Mouse (Mus musculus) megakaryocyte, embryonic 14.5 days (primary cell): ENCODE data around the gene Lypd6b. TPM values are rescaled to one million over a fixed set of nuclear protein-coding genes. Genes with fewer than 3 reads are reported as not detected.

Experiments used
- H3K27me3 ChIP-seq: replicated peaks from 2 replicates; pipeline ENCODE3; 2012; ENCODE audit warnings: inconsistent platforms
- H3K36me3 ChIP-seq: replicated peaks from 2 replicates; pipeline ENCODE3; 2012; ENCODE audit warnings: low read length, inconsistent platforms, mixed read lengths
- H3K4me1 ChIP-seq: 2 replicates; pipeline ENCODE4 v1.6.1; 2012; ENCODE audit warnings: inconsistent platforms
- H3K4me3 ChIP-seq: replicated peaks from 2 replicates; pipeline ENCODE3; 2012; ENCODE audit warnings: moderate library complexity, mild to moderate bottlenecking, inconsistent platforms
- H3K9me3 ChIP-seq: 2 replicates; pipeline ENCODE4 v1.6.1; 2012; ENCODE audit warnings: inconsistent platforms
- FLI1 ChIP-seq: IDR thresholded peaks from 2 replicates; pipeline ENCODE4 v1.6.1; 2012; ENCODE audit warnings: low read length, inconsistent platforms, mixed read lengths
- GATA1 ChIP-seq: IDR thresholded peaks from 3 replicates; pipeline ENCODE4 v1.6.1; 2012; ENCODE audit warnings: mixed read lengths, low read length, inconsistent platforms, borderline replicate concordance
- polyA plus RNA-seq: library from polyadenylated mRNA; stranded (reverse); fragments of >175 nt; gene quantifications from 2 replicates; pipeline ENCODE4 v1.2.3, GENCODE M21; 2012; ENCODE audit warnings: low replicate concordance; ENCODE audit not compliant: insufficient read depth

The Lypd6b gene
- polyA plus RNA-seq, 1 experiment, result not detected

- peaks cover 1% of the 10 kb centered on the region for H3K27me3 ChIP-seq
- H3K9me3 ChIP-seq, result no peaks in the 10 kb centered on the region
- TF ChIP-seq FLI1 (no peak), GATA1 (no peak)
- H3K4me1 ChIP-seq, result no peaks in the 10 kb centered on the region
- H3K36me3 ChIP-seq, result no peaks in the 10 kb centered on the region
- H3K4me3 ChIP-seq, result no peak overlapping the region
These were observed 73.6 kb downstream of the Lypd6b start for GRCm38 (mm10) chr2:49860969-49861592.

- peaks cover 1% of the 10 kb centered on the region for H3K27me3 ChIP-seq
- no peak overlapping the region for H3K4me3 ChIP-seq
- TF ChIP-seq GATA1, result no peak
- no peak for TF ChIP-seq FLI1
- H3K4me1 ChIP-seq, result no peaks in the 10 kb centered on the region
- H3K36me3 ChIP-seq, result no peaks in the 10 kb centered on the region
- H3K9me3 ChIP-seq, result no peaks in the 10 kb centered on the region
These were observed 74.2 kb downstream of the Lypd6b start for GRCm38 (mm10) chr2:49861658-49862057.

GRCm38 (mm10) chr2:49868116-49868858 is 80.8 kb downstream of the Lypd6b start:
- TF ChIP-seq FLI1 (no peak), GATA1 (no peak)
- Histone ChIP-seq H3K27me3 (no peaks in the 10 kb centered on the region), H3K4me1 (peaks cover 14% of the 10 kb centered on the region), H3K36me3 (no peaks in the 10 kb centered on the region), H3K9me3 (no peaks in the 10 kb centered on the region), H3K4me3 (no peak overlapping the region)

GRCm38 (mm10) chr2:49869044-49869443 is 81.6 kb downstream of the Lypd6b start:
- no peaks in the 10 kb centered on the region for H3K36me3 ChIP-seq
- no peak overlapping the region for H3K4me3 ChIP-seq
- H3K9me3 ChIP-seq, result no peaks in the 10 kb centered on the region
- peaks cover 14% of the 10 kb centered on the region for H3K4me1 ChIP-seq
- no peak for TF ChIP-seq GATA1
- no peak for TF ChIP-seq FLI1
- H3K27me3 ChIP-seq, result no peaks in the 10 kb centered on the region

- Histone ChIP-seq H3K9me3 (no peaks in the 10 kb centered on the region), H3K36me3 (no peaks in the 10 kb centered on the region), H3K27me3 (no peaks in the 10 kb centered on the region), H3K4me3 (peak overlapping the region; percentile 47), H3K4me1 (peaks cover 14% of the 10 kb centered on the region)
- TF ChIP-seq FLI1, result no peak
- TF ChIP-seq GATA1, result no peak
These were observed 82.5 kb downstream of the Lypd6b start for GRCm38 (mm10) chr2:49869782-49870514.

GRCm38 (mm10) chr2:49871012-49871411 is 83.5 kb downstream of the Lypd6b start:
- no peaks in the 10 kb centered on the region for H3K27me3 ChIP-seq
- no peaks in the 10 kb centered on the region for H3K36me3 ChIP-seq
- peaks cover 3% of the 10 kb centered on the region; the same call in 1 of the 2 replicates for H3K9me3 ChIP-seq
- TF ChIP-seq FLI1 (no peak), GATA1 (no peak)
- H3K4me3 ChIP-seq, result no peak overlapping the region
- H3K4me1 ChIP-seq, result peaks cover 14% of the 10 kb centered on the region

GRCm38 (mm10) chr2:49880507-49880906 is 93.0 kb downstream of the Lypd6b start:
- H3K36me3 ChIP-seq, result no peaks in the 10 kb centered on the region
- no peaks in the 10 kb centered on the region for H3K27me3 ChIP-seq
- H3K9me3 ChIP-seq, result peaks cover 3% of the 10 kb centered on the region; the same call in 1 of the 2 replicates
- no peak overlapping the region for H3K4me3 ChIP-seq
- peaks cover 40% of the 10 kb centered on the region for H3K4me1 ChIP-seq
- TF ChIP-seq GATA1, result no peak
- TF ChIP-seq FLI1, result no peak

- Histone ChIP-seq H3K4me1 (peaks cover 40% of the 10 kb centered on the region), H3K4me3 (no peak overlapping the region), H3K9me3 (no peaks in the 10 kb centered on the region), H3K27me3 (no peaks in the 10 kb centered on the region), H3K36me3 (no peaks in the 10 kb centered on the region)
- TF ChIP-seq FLI1 (no peak), GATA1 (no peak)
These were observed 93.5 kb downstream of the Lypd6b start for GRCm38 (mm10) chr2:49881002-49881401.

- H3K9me3 ChIP-seq, result no peaks in the 10 kb centered on the region
- H3K27me3 ChIP-seq, result no peaks in the 10 kb centered on the region
- H3K36me3 ChIP-seq, result no peaks in the 10 kb centered on the region
- TF ChIP-seq GATA1 (no peak), FLI1 (no peak)
- peaks cover 33% of the 10 kb centered on the region for H3K4me1 ChIP-seq
- H3K4me3 ChIP-seq, result no peak overlapping the region
These were observed 95.0 kb downstream of the Lypd6b start for GRCm38 (mm10) chr2:49882461-49882860.

GRCm38 (mm10) chr2:49883990-49884389 is 96.5 kb downstream of the Lypd6b start:
- H3K4me1 ChIP-seq, result peaks cover 33% of the 10 kb centered on the region
- peaks cover 2% of the 10 kb centered on the region for H3K27me3 ChIP-seq
- H3K9me3 ChIP-seq, result no peaks in the 10 kb centered on the region
- TF ChIP-seq GATA1 (no peak), FLI1 (no peak)
- H3K4me3 ChIP-seq, result no peak overlapping the region
- no peaks in the 10 kb centered on the region for H3K36me3 ChIP-seq
